Mouse (Mus musculus) midbrain, postnatal 0 days (tissue): ENCODE results near the gene Pofut2. TPM values are rescaled to one million over a fixed set of nuclear protein-coding genes. Genes with fewer than 3 reads are reported as not detected.

Source experiments
- ATAC-seq: fragments of 200-750 bp; cut with Nextera tagmentation; 2 replicates; pipeline ENCODE4 v1.8.0; 2017; ENCODE audit warnings: moderate number of reproducible peaks, mild to moderate bottlenecking, moderate TSS enrichment, moderate library complexity; ENCODE audit not compliant: low FRiP score
- DNase-seq: peaks from one replicate; pipeline ENCODE4 v3.0.0-alpha.2; 2015; ENCODE audit warnings: low spot score
- H3K27ac ChIP-seq: fragments of 300-500 bp; sonication (generic); 2 replicates; pipeline ENCODE4 v1.5.1; 2014; ENCODE audit warnings: low read depth, mild to moderate bottlenecking, low read length, mixed read lengths
- H3K27me3 ChIP-seq: fragments of 300-500 bp; sonication (generic); 2 replicates; pipeline ENCODE4 v1.6.1; 2014; ENCODE audit warnings: low read length, control low read depth, mixed read lengths; ENCODE audit not compliant: insufficient read depth
- H3K36me3 ChIP-seq: fragments of 300-500 bp; sonication (generic); 2 replicates; pipeline ENCODE4 v1.6.1; 2014; ENCODE audit warnings: low read length, control low read depth, mixed read lengths; ENCODE audit not compliant: insufficient read depth
- H3K4me1 ChIP-seq: fragments of 300-500 bp; sonication (generic); 2 replicates; pipeline ENCODE4 v1.6.1; 2014; ENCODE audit warnings: mild to moderate bottlenecking, control low read depth, antibody characterized with exemption, low read length, mixed read lengths; ENCODE audit not compliant: insufficient read depth
- H3K4me2 ChIP-seq: fragments of 300-500 bp; sonication (generic); 2 replicates; pipeline ENCODE4 v1.6.1; 2014; ENCODE audit warnings: low read depth, mild to moderate bottlenecking, low read length, mixed read lengths; ENCODE audit not compliant: poor library complexity, severe bottlenecking
- H3K4me3 ChIP-seq: fragments of 300-500 bp; sonication (generic); 2 replicates; pipeline ENCODE4 v1.5.1; 2014; ENCODE audit warnings: low read depth, mild to moderate bottlenecking, low read length, moderate library complexity
- H3K9ac ChIP-seq: fragments of 300-500 bp; sonication (generic); replicated peaks from 2 replicates; pipeline ENCODE4 v1.6.1; 2014; ENCODE audit warnings: mild to moderate bottlenecking, low read length, moderate library complexity, mixed read lengths; ENCODE audit not compliant: poor library complexity, severe bottlenecking
- H3K9me3 ChIP-seq: fragments of 300-500 bp; sonication (generic); 2 replicates; pipeline ENCODE4 v1.6.1; 2016; ENCODE audit warnings: low read length, control low read depth
- CTCF ChIP-seq: IDR thresholded peaks from 2 replicates; pipeline ENCODE4 v1.5.1; 2016; ENCODE audit warnings: antibody characterized with exemption, mild to moderate bottlenecking
- WGBS: fragments of 180-500 bp; shearing (Covaris S2); extraction: QIAGEN DNeasy Blood & Tissue Kit; methylation state at CpG from one replicate; pipeline ENCODE4 v1.1.7; 2014; 5-methylcytosine and 5-hydroxymethylcytosine counted together
- polyA plus RNA-seq: library from polyadenylated mRNA; unstranded; fragments of >200 nt; fragmentation: Nextera tagmentation; extraction: Ambion mirVana; gene quantifications from 2 replicates; pipeline ENCODE4 v1.2.1, GENCODE M21; 2015
- total RNA-seq: library from RNA; depleted of rRNA; stranded (reverse); fragments of >200 nt; gene quantifications from 2 replicates; pipeline ENCODE4 v1.2.3, GENCODE M21; 2014

Gene Pofut2
- total and polyA plus RNA-seq, 2 experiments from 2014 or later, result 43.2 to 49.9 TPM

- TF ChIP-seq CTCF, result no peak
- no peak overlapping the region for H3K9ac ChIP-seq
- H3K27me3 ChIP-seq, result no peaks in the 10 kb centered on the region
- ATAC-seq (no peak), DNase-seq (no peak)
- H3K27ac ChIP-seq, result no peak overlapping the region
- H3K4me3 ChIP-seq, result no peak overlapping the region
- H3K4me1 ChIP-seq, result 0 out of 2 replicates have a peak, but pooled peaks cover 3% of the 10 kb centered on the region
- H3K4me2 ChIP-seq, result no peak overlapping the region
- no peaks in the 10 kb centered on the region for H3K9me3 ChIP-seq
- WGBS, result 48% methylated on average over 3 of the region's 3 CpGs
- H3K36me3 ChIP-seq, result no peaks in the 10 kb centered on the region
Measured at GRCm38 (mm10) chr10:77255231-77255630, 3.8 kb upstream of the Pofut2 start.

GRCm38 (mm10) chr10:77255676-77256075 lies 3.3 kb upstream of the Pofut2 start:
- H3K27ac ChIP-seq, result no peak overlapping the region
- ATAC-seq, result no peak
- DNase-seq, result peak; percentile 19
- H3K4me3 ChIP-seq, result no peak overlapping the region
- no peak for TF ChIP-seq CTCF
- no peaks in the 10 kb centered on the region for H3K27me3 ChIP-seq
- no peak overlapping the region for H3K4me2 ChIP-seq
- H3K9me3 ChIP-seq, result no peaks in the 10 kb centered on the region
- WGBS, result 30% methylated on average over 3 of the region's 3 CpGs
- H3K9ac ChIP-seq, result no peak overlapping the region
- 0 out of 2 replicates have a peak, but pooled peaks cover 7% of the 10 kb centered on the region for H3K4me1 ChIP-seq
- no peaks in the 10 kb centered on the region for H3K36me3 ChIP-seq

- H3K9me3 ChIP-seq, result no peaks in the 10 kb centered on the region
- TF ChIP-seq CTCF, result peak; percentile 36
- H3K27me3 ChIP-seq, result no peaks in the 10 kb centered on the region
- no peak overlapping the region for H3K27ac ChIP-seq
- peaks cover 20% of the 10 kb centered on the region for H3K36me3 ChIP-seq
- no peak for DNase-seq
- H3K4me3 ChIP-seq, result peak overlapping the region; percentile 91
- no peak for ATAC-seq
- peak overlapping the region; percentile 85 for H3K4me2 ChIP-seq
- 0 out of 2 replicates have a peak overlapping the region, but pooled peaks have one; percentile 84 for H3K9ac ChIP-seq
- 57% methylated on average over 4 of the region's 4 CpGs for WGBS
- 0 out of 2 replicates have a peak, but pooled peaks cover 8% of the 10 kb centered on the region for H3K4me1 ChIP-seq
Measured at GRCm38 (mm10) chr10:77258041-77258590, 902 bp upstream of the Pofut2 start.

- WGBS, result 82% methylated on average over 17 of the region's 17 CpGs
- Histone ChIP-seq H3K4me2 (peak overlapping the region; percentile 85), H3K36me3 (peaks cover 41% of the 10 kb centered on the region), H3K9ac (peak overlapping the region; percentile 84; the same call in 1 of the 2 replicates), H3K27ac (no peak overlapping the region), H3K9me3 (no peaks in the 10 kb centered on the region), H3K27me3 (no peaks in the 10 kb centered on the region), H3K4me3 (peak overlapping the region; percentile 91), H3K4me1 (0 out of 2 replicates have a peak, but pooled peaks cover 8% of the 10 kb centered on the region)
- ATAC-seq, result no peak
- no peak for DNase-seq
- no peak for TF ChIP-seq CTCF
Measured at GRCm38 (mm10) chr10:77260166-77260875, 1.3 kb downstream of the Pofut2 start.

GRCm38 (mm10) chr10:77266281-77266680 lies 7.3 kb downstream of the Pofut2 start:
- Histone ChIP-seq H3K9ac (no peak overlapping the region), H3K4me1 (no peaks in the 10 kb centered on the region), H3K27me3 (no peaks in the 10 kb centered on the region), H3K4me2 (no peak overlapping the region), H3K36me3 (peaks cover 89% of the 10 kb centered on the region), H3K27ac (no peak overlapping the region), H3K4me3 (no peak overlapping the region), H3K9me3 (no peaks in the 10 kb centered on the region)
- WGBS, result 68% methylated on average over 8 of the region's 8 CpGs
- ATAC-seq, result no peak
- no peak for DNase-seq
- no peak for TF ChIP-seq CTCF

GRCm38 (mm10) chr10:77267027-77267426 lies 8.0 kb downstream of the Pofut2 start:
- peaks cover 82% of the 10 kb centered on the region for H3K36me3 ChIP-seq
- no peak overlapping the region for H3K4me2 ChIP-seq
- ATAC-seq, result no peak
- no peak overlapping the region for H3K27ac ChIP-seq
- WGBS, result 90% methylated on average over 14 of the region's 14 CpGs
- no peaks in the 10 kb centered on the region for H3K27me3 ChIP-seq
- no peaks in the 10 kb centered on the region for H3K4me1 ChIP-seq
- no peak for TF ChIP-seq CTCF
- DNase-seq, result no peak
- H3K9me3 ChIP-seq, result no peaks in the 10 kb centered on the region
- no peak overlapping the region for H3K4me3 ChIP-seq
- H3K9ac ChIP-seq, result no peak overlapping the region
